Mouse (Mus musculus): Measurements from ENCODE around the gene Pcsk5. TPM values are rescaled to one million over a fixed set of nuclear protein-coding genes. Genes with fewer than 3 reads are reported as not detected.

The Pcsk5 gene
- total and polyA plus RNA-seq, 3 experiments = not detected

DNA sequence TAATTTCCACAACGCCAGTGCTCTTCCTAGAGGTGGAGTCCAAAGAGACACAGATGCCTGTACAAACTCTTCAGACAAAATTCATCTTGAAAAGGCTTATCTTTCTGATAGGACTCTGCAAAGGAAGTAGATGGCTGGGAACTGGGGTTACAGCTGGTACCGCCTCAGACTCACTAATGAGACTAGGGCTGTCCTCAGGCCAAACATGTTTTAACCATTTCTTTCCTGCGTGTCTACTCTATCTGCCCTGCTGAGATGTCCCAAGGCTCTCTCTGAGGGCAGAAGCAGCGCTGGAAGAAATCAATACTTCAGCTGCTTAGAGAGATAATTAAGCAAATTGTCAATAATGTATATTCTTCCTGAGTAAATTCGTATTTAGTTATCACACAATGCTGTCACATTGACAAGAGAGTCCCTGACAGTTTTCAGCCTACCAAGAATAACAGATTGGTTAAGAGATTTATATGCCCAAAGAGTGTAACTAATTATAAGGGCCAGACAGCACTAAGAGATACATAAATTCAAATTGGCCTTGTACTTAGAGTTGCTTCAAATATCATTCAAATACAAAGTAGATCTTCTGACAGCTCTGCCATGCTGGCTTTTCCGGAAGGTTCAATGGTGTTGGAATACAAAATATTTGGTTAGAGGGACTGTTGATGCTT lies 355.2 kb downstream of the Pcsk5 start:
- H3K27ac ChIP-seq (ENCODE audit: insufficient read depth, low read depth) = no peak overlapping the region
- dilution Hi-C loops (cut with MboI; ENCODE audit: extremely low pct_ligation_motif_present, extremely low pct_unique_long_range_greater_than_20kb, low sequenced_read_pairs) = no loop called here

DNA sequence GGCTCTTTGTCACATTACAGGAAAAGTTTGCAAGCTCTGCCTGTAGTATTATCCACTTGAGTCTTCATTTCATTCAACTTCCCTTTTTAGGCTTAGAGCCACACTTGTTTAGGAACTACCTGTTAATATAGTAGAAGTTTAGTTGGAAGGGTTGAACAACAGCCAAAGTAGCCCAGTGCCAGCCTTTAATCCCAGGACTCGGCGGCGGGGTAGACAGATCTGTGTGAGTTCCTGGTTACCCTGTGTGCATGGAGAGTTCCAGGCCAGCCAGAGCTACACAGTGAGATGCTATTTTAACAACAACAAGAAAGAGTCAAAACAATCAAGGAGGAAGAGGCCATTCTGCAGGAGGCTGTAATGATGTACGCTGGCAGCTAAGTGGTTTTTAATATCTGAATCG lies 358.0 kb downstream of the Pcsk5 start:
- no peak overlapping the region for H3K4me3 ChIP-seq (replicated peaks in 1 of 3; ENCODE audit: low read depth in 2 of 3, low read length in 2 of 3, poor library complexity in 1 of 3)
- dilution Hi-C loops (cut with MboI; ENCODE audit: extremely low pct_ligation_motif_present, extremely low pct_unique_long_range_greater_than_20kb, low sequenced_read_pairs) = no loop called here
- H3K4me2 ChIP-seq (ENCODE audit: insufficient read depth, low read depth, poor library complexity, severe bottlenecking) = no peak overlapping the region
- no peaks in the 10 kb centered on the region for H3K79me2 ChIP-seq (replicated peaks; ENCODE audit: control insufficient read depth, extremely low read depth, insufficient read depth, poor library complexity, severe bottlenecking)
- no peaks in the 10 kb centered on the region for H3K4me1 ChIP-seq (ENCODE audit: control insufficient read depth in 1 of 2, insufficient read depth in 2 of 2)
- no peaks in the 10 kb centered on the region for H3K36me3 ChIP-seq (replicated peaks in 1 of 2; ENCODE audit: control insufficient read depth in 1 of 2, insufficient read depth in 1 of 2, low read length in 1 of 2)
- H3K27ac ChIP-seq (ENCODE audit: insufficient read depth, low read depth) = no peak overlapping the region
- TF ChIP-seq SIN3A (IDR thresholded peaks at IDR 0.05; ENCODE audit: low read length) (no peak), ZMIZ1 (IDR thresholded peaks at IDR 0.05; ENCODE audit: low read depth, low read length) (no peak), POLR2A (IDR thresholded peaks at IDR 0.05; ENCODE audit: low read depth, low read length) (no peak), KAT2A (IDR thresholded peaks at IDR 0.05; ENCODE audit: insufficient replicate concordance, low read length) (no peak)
- in situ Hi-C loops (cut with MboI; ENCODE audit: low pct_ligation_motif_present, low pct_unique_long_range_greater_than_20kb, low sequenced_read_pairs) = no loop called here
- H3K27me3 ChIP-seq (replicated peaks) = no peaks in the 10 kb centered on the region
- DNase-seq (ENCODE audit: extremely low read depth) = no peak
- no peak overlapping the region for H3K9ac ChIP-seq (ENCODE audit: insufficient read depth, low read depth)
- no peaks in the 10 kb centered on the region for H3K9me3 ChIP-seq (replicated peaks; ENCODE audit: low read length)

More for the DNA sequence above, 355.2 kb downstream of the Pcsk5 start:
- Histone ChIP-seq H3K27me3 (replicated peaks) (no peaks in the 10 kb centered on the region), H3K4me2 (ENCODE audit: insufficient read depth, low read depth, poor library complexity, severe bottlenecking) (no peak overlapping the region), H3K79me2 (replicated peaks; ENCODE audit: control insufficient read depth, extremely low read depth, insufficient read depth, poor library complexity, severe bottlenecking) (no peaks in the 10 kb centered on the region), H3K36me3 (replicated peaks in 1 of 2; ENCODE audit: control insufficient read depth in 1 of 2, insufficient read depth in 1 of 2, low read length in 1 of 2) (no peaks in the 10 kb centered on the region), H3K9ac (ENCODE audit: insufficient read depth, low read depth) (no peak overlapping the region), H3K4me1 (ENCODE audit: control insufficient read depth in 1 of 2, insufficient read depth in 2 of 2) (no peaks in the 10 kb centered on the region), H3K9me3 (replicated peaks; ENCODE audit: low read length) (no peaks in the 10 kb centered on the region), H3K4me3 (replicated peaks in 1 of 3; ENCODE audit: low read depth in 2 of 3, low read length in 2 of 3, poor library complexity in 1 of 3) (no peak overlapping the region)
- no peak for TF ChIP-seq ELF1 (IDR thresholded peaks at IDR 0.05; ENCODE audit: low read depth, low read length)
- TF ChIP-seq RAD21 (IDR thresholded peaks at IDR 0.05; ENCODE audit: low read depth, low read length) = no peak
- TF ChIP-seq ETS1 (conservative IDR thresholded peaks at IDR 0.05; ENCODE audit: low read depth, low read length) = no peak
- TF ChIP-seq TBP (conservative IDR thresholded peaks at IDR 0.05; ENCODE audit: low read depth, low read length) = no peak
- no peak for TF ChIP-seq MXI1 (IDR thresholded peaks at IDR 0.05; ENCODE audit: low read depth, low read length)
- no peak for TF ChIP-seq HCFC1 (IDR thresholded peaks at IDR 0.05; ENCODE audit: low read depth, low read length)
- no peak for TF ChIP-seq GABPA (IDR thresholded peaks at IDR 0.05; ENCODE audit: insufficient replicate concordance, low read depth, low read length)
- TF ChIP-seq ZNF384 (IDR thresholded peaks at IDR 0.05; ENCODE audit: low read depth, low read length) = no peak
- in situ Hi-C loops (cut with MboI; ENCODE audit: low pct_ligation_motif_present, low pct_unique_long_range_greater_than_20kb, low sequenced_read_pairs) = no loop called here
- no peak for DNase-seq (ENCODE audit: extremely low read depth)

DNA sequence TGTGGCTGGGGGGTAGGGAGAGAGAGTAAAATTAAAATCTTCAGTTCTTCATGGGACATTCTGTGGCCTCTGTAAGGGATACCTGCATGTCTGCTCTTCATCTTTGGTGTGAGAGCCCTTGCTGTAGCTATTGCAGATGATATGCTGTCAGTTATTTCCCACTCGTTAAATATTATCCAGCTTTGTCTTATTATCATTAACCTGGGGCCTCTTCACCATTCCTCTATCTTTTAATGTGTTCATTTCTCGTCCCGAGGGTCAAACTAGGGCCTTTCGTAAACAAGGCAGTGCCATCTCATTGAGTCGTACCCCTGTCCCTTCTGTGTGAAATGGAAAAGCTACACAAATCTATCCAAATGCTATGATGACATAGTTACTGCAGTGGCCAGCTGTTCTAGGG lies 361.4 kb downstream of the Pcsk5 start:
- dilution Hi-C loops (cut with MboI; ENCODE audit: extremely low pct_ligation_motif_present, extremely low pct_unique_long_range_greater_than_20kb, low sequenced_read_pairs) = no loop called here
- H3K27ac ChIP-seq (ENCODE audit: insufficient read depth, low read depth) = no peak overlapping the region
- no peaks in the 10 kb centered on the region for H3K79me2 ChIP-seq (replicated peaks; ENCODE audit: control insufficient read depth, extremely low read depth, insufficient read depth, poor library complexity, severe bottlenecking)
- in situ Hi-C loops (cut with MboI; ENCODE audit: low pct_ligation_motif_present, low pct_unique_long_range_greater_than_20kb, low sequenced_read_pairs) = no loop called here
- DNase-seq (ENCODE audit: extremely low read depth) = no peak
- no peak overlapping the region for H3K9ac ChIP-seq (ENCODE audit: insufficient read depth, low read depth)
- TF ChIP-seq GABPA (IDR thresholded peaks at IDR 0.05; ENCODE audit: insufficient replicate concordance, low read depth, low read length) (no peak), CHD1 (IDR thresholded peaks at IDR 0.05; ENCODE audit: low read depth, low read length) (no peak), TCF12 (IDR thresholded peaks at IDR 0.05; ENCODE audit: low read depth, low read length) (no peak), ELF1 (IDR thresholded peaks at IDR 0.05; ENCODE audit: low read depth, low read length) (no peak), IRF4 (IDR thresholded peaks at IDR 0.05; ENCODE audit: low read depth, low read length) (no peak), RCOR1 (conservative IDR thresholded peaks at IDR 0.05; ENCODE audit: low read depth, low read length) (no peak), ZKSCAN1 (IDR thresholded peaks at IDR 0.05; ENCODE audit: borderline replicate concordance, low read depth, low read length) (no peak), JUN (IDR thresholded peaks at IDR 0.05; ENCODE audit: insufficient read depth, low read depth, low read length) (no peak), E2F4 (IDR thresholded peaks at IDR 0.05; ENCODE audit: insufficient replicate concordance, low read depth, low read length) (no peak), ZNF384 (IDR thresholded peaks at IDR 0.05; ENCODE audit: low read depth, low read length) (no peak), RAD21 (IDR thresholded peaks at IDR 0.05; ENCODE audit: low read depth, low read length) (no peak), POLR2AphosphoS2 (IDR thresholded peaks at IDR 0.05; ENCODE audit: low read depth, low read length) (no peak), POLR2A (IDR thresholded peaks at IDR 0.05; ENCODE audit: low read depth, low read length) (no peak), MXI1 (IDR thresholded peaks at IDR 0.05; ENCODE audit: low read depth, low read length) (no peak), JUND (conservative IDR thresholded peaks at IDR 0.05; ENCODE audit: low read depth, low read length) (no peak), UBTF (IDR thresholded peaks at IDR 0.05; ENCODE audit: low read depth, low read length) (no peak), PAX5 (IDR thresholded peaks at IDR 0.05; ENCODE audit: low read length) (no peak)
- H3K4me2 ChIP-seq (ENCODE audit: insufficient read depth, low read depth, poor library complexity, severe bottlenecking) = no peak overlapping the region
- H3K36me3 ChIP-seq (replicated peaks in 1 of 2; ENCODE audit: control insufficient read depth in 1 of 2, insufficient read depth in 1 of 2, low read length in 1 of 2) = no peaks in the 10 kb centered on the region
- H3K27me3 ChIP-seq (replicated peaks) = no peaks in the 10 kb centered on the region
- H3K4me3 ChIP-seq (replicated peaks in 1 of 3; ENCODE audit: low read depth in 2 of 3, low read length in 2 of 3, poor library complexity in 1 of 3) = no peak overlapping the region
- H3K9me3 ChIP-seq (replicated peaks; ENCODE audit: low read length) = no peaks in the 10 kb centered on the region
- H3K4me1 ChIP-seq (ENCODE audit: control insufficient read depth in 1 of 2, insufficient read depth in 2 of 2) = no peaks in the 10 kb centered on the region
